Mouse (Mus musculus): ENCODE data around the gene Gabrr1. TPM values are rescaled to one million over a fixed set of nuclear protein-coding genes. Genes with fewer than 3 reads are reported as not detected.

Gabrr1 gene
- polyA plus RNA-seq, 1 experiment from 2014 or later: not detected

- peak; percentile 48 for DNase-seq (ENCODE audit: low spot score)
These were observed 76.8 kb downstream of the Gabrr1 start, which contains the start of gene Srsf12 for GRCm38 (mm10) chr4:33208881-33209841. TSS of gene Srsf12 (plus strand) at chr4:33208991.

Other genes starting within 250 kb of the Gabrr1 start
- gene Ankrd6, start 181.7 kb upstream of the Gabrr1 start, polyA plus RNA-seq (2015; fragmentation: Nextera tagmentation; extraction: Ambion mirVana): 10.1 and 12.8 TPM in 2 replicates
- gene Rragd, start 149.5 kb upstream of the Gabrr1 start, polyA plus RNA-seq (2015; fragmentation: Nextera tagmentation; extraction: Ambion mirVana): 10.1 and 12.5 TPM in 2 replicates
- 38.1 and 43.0 TPM in 2 replicates for gene Ube2j1, start 101.1 kb upstream of the Gabrr1 start, polyA plus RNA-seq (2015; fragmentation: Nextera tagmentation; extraction: Ambion mirVana)
- gene Gabrr2, start 69.5 kb upstream of the Gabrr1 start, polyA plus RNA-seq (2015; fragmentation: Nextera tagmentation; extraction: Ambion mirVana): 0.84 and 1.6 TPM in 2 replicates
- gene Pm20d2, start 57.2 kb downstream of the Gabrr1 start, polyA plus RNA-seq (2015; fragmentation: Nextera tagmentation; extraction: Ambion mirVana): 0.18 TPM in 1 of 2 replicates, not detected in the other
- gene Srsf12, start 76.5 kb downstream of the Gabrr1 start, polyA plus RNA-seq (2015; fragmentation: Nextera tagmentation; extraction: Ambion mirVana): 1.9 and 2.9 TPM in 2 replicates
- 182 and 195 TPM in 2 replicates for gene Pnrc1, start 157.6 kb downstream of the Gabrr1 start, polyA plus RNA-seq (2015; fragmentation: Nextera tagmentation; extraction: Ambion mirVana)
- 33.1 and 35.2 TPM in 2 replicates for gene Rngtt, start 177.8 kb downstream of the Gabrr1 start, polyA plus RNA-seq (2015; fragmentation: Nextera tagmentation; extraction: Ambion mirVana)

Measured in thymus, postnatal 0 days (tissue).